Mouse (Mus musculus) brain, embryonic 14.5 days (tissue): Measurements from ENCODE around the gene Reln. TPM values are rescaled to one million over a fixed set of nuclear protein-coding genes. Genes with fewer than 3 reads are reported as not detected.

Experiments used
- DNase-seq: peaks from one replicate; pipeline ENCODE4 v3.0.0-alpha.2; 2011; ENCODE audit warnings: low read depth
- CTCF ChIP-seq: fragments of 200-500 bp; IDR thresholded peaks from 2 replicates; pipeline ENCODE4 v1.5.1; 2012; ENCODE audit warnings: inconsistent platforms, mild to moderate bottlenecking, moderate library complexity, borderline replicate concordance; ENCODE audit not compliant: insufficient read depth, insufficient read length; ENCODE audit errors: extremely low read depth
- POLR2A ChIP-seq: fragments of 200-500 bp; IDR thresholded peaks from 2 replicates; pipeline ENCODE4 v1.6.1; 2012; ENCODE audit warnings: mild to moderate bottlenecking, inconsistent platforms, borderline replicate concordance; ENCODE audit not compliant: poor library complexity, insufficient read depth, insufficient read length, severe bottlenecking; ENCODE audit errors: extremely low read depth
- polyA plus RNA-seq: library from polyadenylated mRNA; depleted of rRNA; stranded (reverse); fragments of >200 nt; gene quantifications from 2 replicates; pipeline ENCODE4 v1.2.3, GENCODE M21; 2012

Gene Reln
- polyA plus RNA-seq, 1 experiment: 127 TPM

DNA sequence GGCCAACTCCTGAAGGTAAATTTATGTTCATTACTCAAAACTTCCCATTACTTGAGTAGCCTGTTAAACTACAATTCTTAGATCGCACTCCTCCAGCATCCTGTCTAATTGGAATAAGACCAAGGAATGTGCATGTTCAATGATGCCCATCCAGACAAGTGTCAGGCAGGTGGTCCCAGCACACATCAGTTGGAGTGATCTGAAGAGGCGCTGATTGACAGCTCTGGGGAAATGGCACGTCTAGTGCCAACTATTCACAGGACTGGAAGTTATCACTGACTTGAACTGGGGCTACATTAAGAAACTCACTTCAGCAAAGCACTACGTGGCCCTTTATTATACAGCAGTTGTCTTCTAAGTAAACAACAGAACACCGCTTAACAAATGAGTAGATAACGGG, 44.5 kb downstream of the Reln start:
- peak; percentile 42 for DNase-seq
- no peak for TF ChIP-seq CTCF
- TF ChIP-seq POLR2A: no peak

DNA sequence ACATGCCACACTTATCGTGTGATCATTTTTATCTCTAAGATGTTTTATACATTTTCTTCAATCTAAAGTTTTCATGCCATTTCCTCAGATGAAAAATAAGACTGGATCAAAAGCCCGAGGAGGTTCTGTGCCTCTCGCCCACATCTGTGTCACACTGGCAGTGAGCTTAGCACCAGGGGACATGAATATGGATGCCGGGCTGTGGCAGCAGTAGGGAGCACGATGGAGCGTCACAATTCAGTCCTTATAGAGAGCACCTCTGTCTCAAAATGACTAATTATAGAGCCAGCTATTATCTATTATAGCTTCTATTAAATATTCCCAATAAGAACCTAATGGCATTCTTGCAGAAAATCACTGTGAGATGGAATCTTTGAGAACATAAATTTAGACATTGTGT, 49.3 kb downstream of the Reln start:
- DNase-seq: no peak
- no peak for TF ChIP-seq POLR2A

- TF ChIP-seq CTCF (no peak), POLR2A (no peak)
- DNase-seq: no peak
Measured at GRCm38 (mm10) chr5:22291409-22291808, 53.1 kb downstream of the Reln start.

- DNase-seq: peak; percentile 65
- TF ChIP-seq POLR2A (no peak), CTCF (no peak)
Measured at GRCm38 (mm10) chr5:22285396-22285795, 59.1 kb downstream of the Reln start.

- no peak for TF ChIP-seq POLR2A
- no peak for TF ChIP-seq CTCF
- DNase-seq: peak; percentile 83
Measured at GRCm38 (mm10) chr5:22282141-22282665, 62.3 kb downstream of the Reln start.

DNA sequence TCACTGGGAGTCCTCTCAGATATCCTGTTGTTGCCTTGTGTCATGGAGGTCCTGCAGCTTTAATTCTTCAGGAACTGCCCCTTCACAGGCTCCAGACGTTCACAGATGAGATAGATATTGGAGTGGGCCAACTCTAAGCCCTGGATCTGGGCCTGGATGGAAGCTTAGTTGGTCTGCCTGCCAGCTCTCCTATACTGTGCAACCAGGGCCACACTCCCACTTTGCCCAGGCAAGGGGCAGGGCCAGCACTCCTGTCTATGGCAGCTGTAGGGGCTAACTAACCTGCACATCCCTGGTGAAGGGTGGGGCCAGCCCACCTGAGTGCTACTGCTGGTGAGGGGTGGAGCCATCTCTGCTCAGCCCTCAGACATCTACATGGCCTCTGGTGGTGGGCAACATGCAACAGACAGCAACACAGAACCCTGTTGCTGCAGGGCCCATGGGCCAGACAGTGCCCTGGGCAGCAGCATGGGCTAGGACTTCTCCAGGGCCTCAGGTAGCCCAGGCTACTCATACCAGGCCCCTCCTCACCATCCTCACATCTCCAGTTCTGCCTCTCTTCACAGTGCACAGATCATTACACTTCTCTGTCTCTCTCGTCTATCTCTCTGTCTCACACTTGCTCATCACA, 63.9 kb downstream of the Reln start:
- DNase-seq: no peak

DNA sequence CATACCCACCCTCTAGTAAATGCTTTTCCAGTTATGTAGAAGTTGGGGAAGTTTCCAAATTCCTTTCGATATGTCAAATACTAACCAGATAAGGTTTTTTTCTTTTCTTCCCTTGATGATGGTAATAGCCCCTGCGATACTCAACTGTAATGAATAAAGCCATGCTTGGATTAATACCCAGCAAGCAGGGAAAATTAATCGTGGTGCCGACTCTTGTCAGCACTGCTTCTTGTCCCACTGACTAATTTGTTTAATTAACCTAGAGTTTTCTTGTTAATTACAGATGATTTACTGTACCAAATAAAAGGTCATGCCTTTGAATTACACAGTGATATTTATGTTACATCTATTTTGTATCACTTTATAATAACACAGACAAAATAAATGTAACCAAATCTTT, 65.3 kb downstream of the Reln start:
- TF ChIP-seq CTCF (no peak), POLR2A (no peak)
- DNase-seq: no peak

More for the DNA sequence above, 63.9 kb downstream of the Reln start:
- TF ChIP-seq CTCF (no peak), POLR2A (no peak)

- TF ChIP-seq CTCF (no peak), POLR2A (no peak)
- no peak for DNase-seq
Measured at GRCm38 (mm10) chr5:22274134-22274533, 70.4 kb downstream of the Reln start.

DNA sequence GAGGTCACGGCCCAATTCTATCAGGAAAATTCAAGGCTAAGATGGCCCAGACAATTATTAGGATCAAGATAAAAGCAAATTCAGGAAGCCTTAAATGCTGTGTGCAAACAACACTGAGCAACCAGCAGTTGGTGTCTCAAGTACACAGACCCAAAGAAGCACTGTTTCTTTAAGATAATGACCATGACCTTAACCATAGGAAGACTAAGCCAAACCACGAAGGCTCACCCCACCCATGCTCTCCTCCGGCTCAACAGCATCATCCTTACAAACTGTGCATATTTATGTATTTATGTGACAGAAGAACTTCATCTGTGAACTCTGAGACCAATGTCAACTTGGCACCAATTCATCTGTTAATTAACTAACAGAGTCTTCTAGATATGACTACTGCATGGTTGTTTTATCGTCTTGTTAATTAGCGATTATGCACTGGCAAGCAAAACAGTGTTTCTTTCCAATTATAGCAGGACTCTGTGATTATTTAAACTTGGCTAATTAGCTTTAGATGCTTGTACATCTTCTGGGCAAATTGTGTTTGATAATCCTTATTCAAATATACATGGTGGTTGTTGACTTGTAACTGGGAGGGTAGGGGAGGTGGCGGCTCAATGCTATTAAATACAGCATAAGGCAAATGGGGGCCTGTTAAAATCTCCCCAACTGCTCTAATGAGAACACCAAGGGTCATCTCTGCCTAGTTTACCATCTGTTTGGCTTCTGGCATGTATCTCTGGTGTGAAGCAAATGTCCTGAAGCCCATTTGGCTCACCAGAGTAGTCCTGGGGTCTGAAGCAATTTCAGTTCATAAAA, 77.8 kb downstream of the Reln start:
- DNase-seq: peak; percentile 84

DNA sequence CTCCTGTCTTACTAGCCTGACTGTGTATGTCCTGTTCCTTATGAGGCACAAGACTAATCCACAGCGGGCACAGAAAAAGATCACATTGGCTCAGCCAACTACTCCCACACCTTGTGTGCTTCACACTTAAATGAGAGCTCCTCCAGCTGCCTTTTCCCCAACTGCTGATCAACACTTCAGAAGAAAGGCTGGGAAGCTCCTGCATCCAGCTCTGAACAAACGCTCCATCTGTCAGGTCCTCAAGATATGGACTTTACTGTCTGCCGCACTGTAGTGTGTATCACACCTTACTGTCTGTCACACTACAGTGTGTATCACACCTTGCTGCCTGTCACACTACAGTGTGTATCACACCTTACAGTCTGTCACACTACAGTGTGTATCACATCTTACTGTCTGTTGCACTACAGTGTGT, 82.1 kb downstream of the Reln start:
- no peak for TF ChIP-seq CTCF
- TF ChIP-seq POLR2A: no peak
- peak; percentile 77 for DNase-seq

More for the DNA sequence above, 77.8 kb downstream of the Reln start:
- no peak for TF ChIP-seq POLR2A

- TF ChIP-seq POLR2A (no peak), CTCF (no peak)
- no peak for DNase-seq
Measured at GRCm38 (mm10) chr5:22255346-22255745, 89.2 kb downstream of the Reln start.

DNA sequence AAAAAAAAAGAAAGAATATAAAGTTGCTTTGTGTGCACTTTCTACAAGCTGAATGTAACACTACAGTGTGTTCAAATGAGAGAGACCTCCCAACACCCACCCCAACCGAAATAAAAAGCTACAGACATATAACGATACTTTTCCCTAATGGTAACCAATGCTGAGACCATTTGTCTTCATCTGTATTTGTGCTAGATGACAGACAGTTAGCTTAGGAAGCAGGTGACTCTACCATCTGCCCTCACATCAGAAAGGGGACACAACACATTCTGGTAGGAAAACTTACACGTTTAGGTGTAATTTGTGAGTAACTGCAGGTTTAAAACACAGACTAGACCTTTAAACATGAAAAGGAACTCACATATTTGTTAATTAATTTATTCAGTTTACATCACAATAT, 90.6 kb downstream of the Reln start:
- no peak for TF ChIP-seq POLR2A
- no peak for TF ChIP-seq CTCF
- DNase-seq: peak; percentile 39
